Mouse (Mus musculus) right cerebral cortex, postnatal 36 days (tissue): ENCODE measurements around the gene Marco.
A peak's percentile ranks its signal among the peaks of the same experiment; 100 is the strongest.

Experiments used
- DNase-seq, 2 experiments: peaks; one replicate each; pipeline ENCODE4 v3.0.0; 2022; ENCODE audit warnings: low spot score in 2 of 2, mixed read lengths in 1 of 2

The Marco gene

DNA sequence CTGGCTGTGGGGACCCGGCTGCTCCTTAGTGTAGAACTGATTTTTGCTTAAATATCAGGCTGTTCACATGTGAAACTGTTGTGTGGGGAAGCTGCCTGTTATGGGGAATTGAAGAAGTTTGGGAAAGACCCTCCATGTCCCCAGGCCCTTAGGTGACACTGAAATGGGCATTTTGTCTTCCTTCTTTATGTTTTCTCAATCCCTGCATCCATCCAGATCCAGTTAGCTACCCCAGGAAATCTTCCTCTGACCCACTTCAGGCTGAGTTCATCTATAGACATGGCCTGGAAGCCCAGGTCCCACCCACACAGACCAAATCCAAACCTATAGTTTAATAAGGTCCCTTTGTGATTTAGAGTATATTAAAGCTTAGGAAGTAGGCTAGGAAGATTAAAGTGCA is at the start of gene Marco:
TSS of gene Marco (minus strand) at position 101 of the 400 bp plus-strand sequence.
- no peak for DNase-seq

- DNase-seq, result no peak
These were observed 34.7 kb upstream of the Marco start for GRCm38 (mm10) chr1:120539506-120540029.

DNA sequence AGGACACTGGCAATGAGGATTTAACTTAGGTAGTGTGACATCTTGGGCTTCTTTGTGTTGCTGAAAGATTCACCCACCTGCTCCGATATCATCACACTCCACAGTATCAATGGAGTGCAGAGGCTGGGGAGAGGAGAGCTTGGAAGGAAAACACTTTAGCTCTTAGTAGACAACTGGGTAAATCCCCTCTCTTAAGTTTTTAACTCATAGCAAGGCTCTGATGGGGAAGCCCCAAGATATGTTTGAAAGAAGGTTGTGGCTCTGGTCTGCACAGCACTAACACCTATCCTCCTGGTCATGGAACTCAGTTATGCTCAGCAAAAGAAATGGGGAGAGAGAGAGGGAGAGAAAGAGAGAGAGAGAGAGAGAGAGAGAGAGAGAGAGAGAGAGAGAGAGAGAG is 32.2 kb upstream of the Marco start:
- no peak for DNase-seq

- no peak for DNase-seq
These were observed 31.1 kb upstream of the Marco start for GRCm38 (mm10) chr1:120535919-120536318.

DNA sequence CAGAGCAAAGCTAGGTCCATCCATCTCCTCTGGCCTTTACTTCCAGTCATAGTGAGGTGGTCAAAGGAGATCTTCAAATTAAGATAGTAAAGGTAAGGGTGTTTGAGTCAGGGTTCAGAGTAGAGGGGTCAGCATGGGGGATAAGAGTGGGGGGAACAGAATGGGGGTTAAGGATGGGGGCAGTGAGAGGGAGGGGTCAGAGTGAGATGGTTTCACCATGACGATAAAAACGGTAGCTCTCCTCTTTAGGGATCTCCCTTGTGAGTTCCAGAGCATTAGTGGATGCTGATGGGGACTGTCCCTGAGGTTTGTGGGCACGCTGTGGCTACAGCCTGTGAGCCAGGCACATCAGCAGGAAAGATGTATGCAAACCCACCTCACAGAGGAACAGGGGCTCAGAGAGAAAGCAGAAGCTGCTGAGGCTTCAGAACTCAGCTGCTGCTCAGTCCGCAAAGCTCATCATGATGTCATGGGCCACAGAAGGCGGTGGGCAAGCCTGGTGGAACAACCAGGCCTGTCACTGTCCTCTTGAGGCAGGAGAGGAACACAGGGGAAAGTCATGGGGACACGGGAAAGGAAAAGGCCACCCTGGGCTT is 27.6 kb upstream of the Marco start:
- no peak for DNase-seq

DNA sequence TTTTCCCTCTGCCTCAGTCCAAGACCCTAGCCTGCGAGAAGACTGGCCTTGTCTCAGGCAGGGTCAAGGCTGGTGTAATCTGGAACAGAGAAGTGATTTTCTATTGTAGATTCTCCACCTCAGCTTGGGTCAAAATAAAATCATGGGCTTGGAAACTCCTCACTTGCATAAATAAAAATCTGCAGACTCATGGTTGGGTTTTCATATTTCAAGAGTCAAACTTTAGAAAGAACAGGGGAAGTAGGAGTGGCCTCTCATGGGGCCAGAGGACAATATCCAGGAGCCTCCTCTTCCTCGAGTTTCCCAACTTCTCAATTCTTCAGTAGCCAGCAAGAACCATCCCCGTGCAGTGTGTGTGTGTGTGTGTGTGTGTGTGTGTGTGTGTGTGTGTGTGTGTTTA is 26.9 kb upstream of the Marco start:
- no peak for DNase-seq

- DNase-seq, result no peak
These were observed 25.1 kb upstream of the Marco start for GRCm38 (mm10) chr1:120529881-120530280.

GRCm38 (mm10) chr1:120517618-120518017 is 12.8 kb upstream of the Marco start:
- no peak for DNase-seq

DNA sequence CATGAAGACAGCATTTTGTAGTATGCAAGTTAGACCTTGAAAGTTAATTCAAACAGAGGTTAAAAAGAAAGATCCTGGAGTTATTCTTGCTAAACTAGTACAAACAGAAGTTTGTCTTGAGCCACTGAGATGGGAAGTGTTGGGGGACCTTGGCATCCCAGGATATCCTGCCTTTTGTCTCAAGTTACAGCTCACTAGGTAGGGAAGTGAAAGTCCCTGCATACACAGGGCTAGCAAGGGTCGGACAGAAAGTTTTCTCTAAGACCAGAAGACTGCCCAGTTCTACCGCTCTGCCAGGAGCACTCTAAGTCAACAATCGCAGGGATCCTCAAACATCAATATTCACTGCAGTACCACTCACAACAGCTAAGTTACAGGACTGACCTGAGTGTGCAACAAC is 5.5 kb upstream of the Marco start:
- no peak for DNase-seq

- no peak for DNase-seq
These were observed 4.2 kb upstream of the Marco start for GRCm38 (mm10) chr1:120508976-120509375.

GRCm38 (mm10) chr1:120504046-120504710 is 646 bp downstream of the Marco start:
- no peak for DNase-seq

- DNase-seq, result no peak
These were observed 3.3 kb downstream of the Marco start for GRCm38 (mm10) chr1:120501496-120501895.

- no peak for DNase-seq
These were observed 6.8 kb downstream of the Marco start for GRCm38 (mm10) chr1:120498036-120498435.

GRCm38 (mm10) chr1:120480937-120481336 is 23.9 kb downstream of the Marco start:
- DNase-seq, result no peak

GRCm38 (mm10) chr1:120474825-120475224 is 30.0 kb downstream of the Marco start:
- no peak for DNase-seq

- DNase-seq, result peak; percentile 4 to 6
These were observed 35.9 kb downstream of the Marco start for GRCm38 (mm10) chr1:120468891-120469290.

DNA sequence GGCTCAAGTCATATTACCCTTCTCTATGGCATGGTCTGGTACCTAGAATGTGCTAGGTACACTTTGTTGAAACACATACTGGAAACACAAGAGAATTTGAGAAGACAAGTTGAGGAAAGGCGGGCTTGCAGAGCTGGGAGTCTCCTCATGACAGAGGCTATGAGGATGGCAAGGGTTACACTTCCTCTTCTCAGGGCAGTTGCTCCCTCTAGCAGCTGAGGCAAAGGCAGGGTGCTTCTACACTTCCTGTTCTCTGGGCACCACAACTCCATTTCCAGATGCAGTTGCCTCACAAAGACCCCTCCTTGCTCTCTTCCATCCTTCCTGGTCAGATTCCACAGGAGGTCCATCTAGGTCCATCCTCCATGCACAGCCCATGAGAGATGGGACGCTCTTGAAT is 37.5 kb downstream of the Marco start:
- no peak for DNase-seq

DNA sequence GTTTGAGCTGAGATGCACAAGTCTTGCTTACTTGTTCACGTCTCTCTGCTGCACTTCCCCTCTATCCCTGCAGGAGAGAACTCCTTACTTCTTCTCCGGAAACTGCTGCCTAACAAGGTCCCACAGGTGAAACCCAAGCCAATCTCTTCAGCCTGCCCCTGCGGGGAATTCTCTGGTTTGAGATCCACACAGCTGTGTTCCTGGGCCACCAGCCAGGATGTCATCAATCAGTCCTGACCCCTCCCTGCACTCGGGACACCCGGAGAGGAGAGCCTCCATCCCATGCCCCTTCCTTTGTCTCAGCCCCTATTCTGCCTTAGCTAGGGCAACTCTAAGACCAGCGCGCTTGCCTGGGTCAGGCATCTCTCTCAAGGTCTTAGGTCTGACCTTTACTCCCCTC is 38.1 kb downstream of the Marco start:
- no peak for DNase-seq

DNA sequence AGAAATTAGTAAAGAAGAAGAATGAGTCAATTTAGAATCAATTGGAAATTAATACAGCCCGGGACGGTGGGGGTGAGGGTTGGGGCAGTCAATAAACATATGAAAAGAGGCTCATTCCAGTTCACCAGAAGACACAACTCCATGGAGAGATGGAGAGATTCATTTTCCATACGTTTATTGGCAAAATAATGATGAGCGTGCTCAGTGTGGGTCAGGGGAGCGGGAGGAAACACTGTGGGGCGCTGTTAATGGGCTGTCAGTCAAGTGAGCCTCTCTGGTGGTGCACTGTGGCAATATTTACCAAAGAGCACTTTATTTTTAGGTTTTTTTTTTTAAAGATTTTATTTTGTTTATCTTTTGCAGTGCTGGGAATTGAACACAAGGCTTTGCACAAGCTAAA is 45.8 kb downstream of the Marco start:
- DNase-seq, result no peak

GRCm38 (mm10) chr1:120458524-120458923 is 46.3 kb downstream of the Marco start:
- no peak for DNase-seq

- DNase-seq, result no peak
These were observed 53.1 kb downstream of the Marco start for GRCm38 (mm10) chr1:120451486-120452270.

DNA sequence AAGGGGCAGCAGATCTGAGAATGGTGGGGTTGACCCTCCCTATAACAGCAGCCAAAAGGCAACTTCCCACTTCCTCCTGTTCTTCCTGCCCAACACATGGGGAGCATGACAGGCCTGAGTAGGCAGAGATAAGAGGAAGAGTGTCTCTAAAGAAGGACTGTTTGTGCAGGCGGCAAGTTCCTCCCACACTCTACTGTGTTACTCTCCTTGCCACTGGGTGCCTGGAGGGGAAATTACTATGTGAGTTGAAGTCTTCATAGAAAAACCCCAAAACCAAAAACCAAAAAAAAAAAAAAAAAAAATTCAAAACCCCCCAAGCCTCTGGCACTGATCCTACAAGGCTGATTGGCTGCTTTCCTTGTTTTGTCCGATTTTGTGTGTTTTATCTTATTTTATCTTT is 55.2 kb downstream of the Marco start:
- no peak for DNase-seq

DNA sequence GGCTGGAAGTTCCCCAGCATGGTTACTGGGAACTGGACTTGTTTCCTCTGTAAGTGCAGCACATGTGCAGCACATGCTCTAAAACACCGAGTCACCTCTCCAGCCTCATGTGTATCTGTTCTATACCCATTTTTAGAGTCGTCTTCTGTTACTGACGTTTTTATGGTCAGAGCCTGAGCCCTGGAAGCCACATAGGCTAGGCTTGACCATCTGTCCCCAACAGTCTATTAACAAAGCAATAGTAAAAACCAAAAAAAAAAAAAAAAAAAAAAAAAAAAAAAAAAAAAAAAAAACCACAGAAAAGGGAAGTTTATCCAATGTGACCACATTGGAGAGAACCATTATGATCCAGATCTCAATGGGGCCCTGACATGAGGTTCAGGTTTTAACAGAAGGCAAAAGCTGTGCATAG is 61.6 kb downstream of the Marco start:
- DNase-seq, result no peak
